Mouse (Mus musculus) left cerebral cortex, adult 11 months (tissue): ENCODE results near the gene Klrb1f.
"Not testable (repeated sequence)": the region's sequence is repeated elsewhere in the genome, so short reads cannot be mapped to it uniquely, and the experiment has no call there.

Experiments
- DNase-seq: peaks from one replicate; pipeline ENCODE4 v3.0.0; 2022; ENCODE audit warnings: low spot score

Gene Klrb1f

DNA sequence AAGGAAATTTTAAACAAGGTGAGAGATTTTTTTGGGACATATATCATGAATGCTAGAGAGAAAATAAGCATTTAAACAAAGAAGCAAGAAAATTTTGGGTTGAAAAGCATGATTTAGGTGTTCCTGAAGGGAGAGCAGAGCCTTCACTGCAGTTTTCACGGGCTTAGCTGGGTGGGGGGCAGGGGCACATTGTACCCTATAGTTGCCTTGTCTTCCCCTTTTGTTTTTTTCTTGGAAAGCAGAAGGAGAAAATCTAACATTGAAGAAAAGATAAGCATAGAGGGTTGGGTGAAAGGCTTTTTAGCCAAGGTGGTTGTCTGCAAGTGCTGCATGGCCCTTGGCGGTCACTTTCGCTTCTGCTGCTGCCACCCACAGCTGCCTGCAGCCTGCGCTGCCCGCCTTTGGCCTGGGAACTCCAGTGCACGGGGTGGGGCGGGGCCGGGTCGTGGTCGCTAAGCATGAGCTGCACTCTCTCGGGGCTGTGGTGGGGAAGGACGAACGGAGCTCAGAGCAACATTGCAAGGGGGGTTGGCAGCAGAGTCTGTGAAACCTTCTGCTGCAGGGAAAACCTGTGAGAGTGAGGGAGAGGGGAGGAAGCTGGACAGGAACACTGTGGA, 3.3 kb downstream of the Klrb1f start:
- no peak for DNase-seq

- DNase-seq, result no peak
These were observed 4.0 kb downstream of the Klrb1f start for GRCm38 (mm10) chr6:129049596-129050251.

GRCm38 (mm10) chr6:129051086-129051485, 5.4 kb downstream of the Klrb1f start:
- DNase-seq, result no peak

DNA sequence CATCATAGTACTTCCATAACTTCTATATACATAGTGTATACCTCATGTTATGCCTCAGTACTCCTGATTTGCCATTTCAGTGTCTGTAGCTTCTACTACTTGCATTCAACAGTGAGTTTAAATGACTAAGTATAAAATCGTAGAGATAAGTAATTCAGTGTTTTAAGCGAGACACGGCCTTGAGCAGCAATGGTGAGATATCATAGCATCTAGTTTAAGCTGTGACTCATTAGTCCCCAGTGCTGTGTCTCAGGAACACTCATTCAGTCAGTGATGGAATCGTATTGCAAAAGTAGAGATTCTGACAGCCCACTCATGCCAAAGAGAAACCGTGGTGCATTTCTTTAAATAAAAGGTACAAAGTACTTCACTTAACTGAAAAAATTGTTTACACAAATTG, 6.0 kb downstream of the Klrb1f start:
- no peak for DNase-seq

DNA sequence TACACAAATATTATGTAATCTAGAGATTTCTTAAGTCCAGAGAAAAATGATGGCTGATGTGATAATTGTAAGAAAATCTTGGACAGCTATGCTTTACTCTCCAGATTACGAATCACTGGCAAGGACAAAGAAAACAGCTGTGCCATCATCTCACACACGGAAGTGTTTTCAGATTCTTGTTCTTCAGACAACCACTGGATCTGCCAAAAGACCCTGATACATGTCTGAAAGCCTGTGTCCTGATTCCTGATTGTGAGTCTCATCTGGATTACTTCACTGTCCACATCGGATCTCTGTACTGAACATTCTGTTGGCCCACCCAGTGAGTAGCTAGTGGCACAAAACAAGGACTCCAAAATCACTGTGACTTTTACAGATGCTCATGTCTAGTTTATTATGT, 10.5 kb downstream of the Klrb1f start:
- no peak for DNase-seq

DNA sequence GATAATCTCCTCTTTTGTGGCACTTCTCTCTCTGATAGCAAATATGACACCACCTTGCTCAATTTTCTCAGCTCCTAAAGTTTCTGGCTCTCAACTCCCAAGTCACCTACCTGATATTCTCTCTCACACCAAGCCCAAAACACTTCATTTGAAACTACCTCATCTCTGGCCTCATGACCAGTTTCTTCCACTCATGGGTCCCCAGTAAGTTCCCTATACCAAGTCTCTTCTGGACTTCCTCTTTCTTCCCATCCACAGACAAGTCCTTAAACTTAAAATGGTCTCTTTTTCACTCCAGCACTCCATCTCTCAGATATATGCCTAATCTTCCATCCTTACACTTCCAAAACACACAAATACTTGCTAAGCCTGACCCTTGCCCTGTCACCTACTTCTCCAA, 12.3 kb downstream of the Klrb1f start:
- DNase-seq, result no peak

- DNase-seq, result no peak
These were observed 19.7 kb downstream of the Klrb1f start for GRCm38 (mm10) chr6:129065407-129065806.

GRCm38 (mm10) chr6:129065857-129066256, 20.2 kb downstream of the Klrb1f start:
- no peak for DNase-seq

DNA sequence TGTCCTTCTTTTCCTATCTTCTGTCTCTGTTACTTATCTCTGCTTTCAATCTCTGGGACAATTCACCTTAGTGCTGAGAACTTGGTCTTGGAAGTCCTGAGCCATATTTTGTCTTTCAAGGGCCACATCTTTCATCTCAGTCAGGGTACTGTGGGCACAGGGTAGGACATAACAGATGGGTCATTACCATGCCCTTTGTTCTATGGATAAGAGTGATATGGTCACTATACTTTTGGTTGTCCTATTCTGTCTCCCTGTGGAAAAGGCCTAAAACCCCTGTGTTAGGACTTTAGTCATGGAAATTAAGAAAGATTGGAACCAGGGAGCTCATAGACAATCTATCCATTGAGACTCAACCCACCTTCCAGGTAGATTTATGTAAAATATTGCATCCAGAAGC, 20.8 kb downstream of the Klrb1f start:
- DNase-seq, result no peak

GRCm38 (mm10) chr6:129066986-129067385, 21.3 kb downstream of the Klrb1f start:
- DNase-seq, result peak; percentile 33

- no peak for DNase-seq
These were observed 39.4 kb downstream of the Klrb1f start for GRCm38 (mm10) chr6:129085098-129085497.

- not testable (repeated sequence) for DNase-seq
These were observed 40.3 kb downstream of the Klrb1f start for GRCm38 (mm10) chr6:129086031-129086430.

DNA sequence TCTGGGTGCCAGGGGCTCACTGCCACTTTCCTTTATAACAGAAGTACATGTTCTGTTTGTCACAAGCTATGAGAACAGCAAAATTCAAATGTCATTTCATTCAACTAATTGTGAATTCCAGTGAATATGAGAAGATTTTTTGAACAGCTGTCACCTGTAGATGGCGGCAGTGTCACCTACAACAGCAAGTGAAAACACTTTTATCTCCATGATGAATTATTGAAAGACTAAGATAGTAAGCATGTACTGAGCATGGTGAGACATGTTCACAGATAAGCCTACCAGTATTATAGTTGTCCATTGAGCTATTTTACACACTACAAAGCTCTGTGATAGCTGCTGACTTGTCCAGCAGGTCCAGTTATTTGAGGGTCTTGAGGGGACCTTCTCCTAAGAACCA, 42.5 kb downstream of the Klrb1f start:
- DNase-seq, result no peak

DNA sequence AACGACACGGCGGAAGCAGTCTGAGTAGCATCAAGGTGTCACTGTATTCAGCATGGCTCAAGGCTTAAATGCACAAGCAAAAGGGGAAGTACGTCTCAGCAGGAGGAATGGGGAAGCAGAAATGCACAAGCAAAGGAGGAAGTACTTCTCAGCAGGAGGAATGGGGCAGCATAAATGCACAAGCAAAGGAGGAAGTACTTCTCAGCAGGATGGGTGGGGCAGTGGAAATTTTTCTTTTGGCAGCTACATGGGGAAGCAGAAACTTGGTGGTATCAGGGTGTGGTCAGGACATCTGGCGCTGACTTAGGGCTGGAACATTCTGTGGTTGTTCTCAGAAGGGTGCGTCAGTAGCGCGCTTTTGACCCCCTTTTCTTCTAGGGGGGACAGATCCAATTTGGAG, 42.9 kb downstream of the Klrb1f start:
- DNase-seq, result not testable (repeated sequence)

DNA sequence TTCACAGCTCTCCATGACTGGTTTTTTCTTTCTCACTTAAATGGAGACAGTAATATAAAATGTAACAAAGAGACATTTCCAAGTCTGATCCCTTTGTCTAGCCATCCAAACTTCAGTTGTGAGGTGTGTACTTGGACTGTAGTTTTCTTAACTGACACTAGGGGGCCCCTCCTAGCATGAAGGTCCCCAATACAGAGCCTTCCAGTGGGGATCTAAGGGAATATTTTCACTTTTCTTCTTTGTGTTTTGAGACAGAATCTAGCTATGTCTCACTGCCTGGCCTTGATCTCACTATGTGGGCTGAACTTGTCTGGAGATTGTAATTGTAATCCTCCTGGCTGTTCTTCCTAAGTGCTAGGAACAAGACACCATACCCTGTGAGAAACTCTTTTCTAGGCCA, 49.5 kb downstream of the Klrb1f start:
- DNase-seq, result peak; percentile 7

- DNase-seq, result no peak
These were observed 52.2 kb downstream of the Klrb1f start for GRCm38 (mm10) chr6:129097929-129098328.

- not testable (repeated sequence) for DNase-seq
These were observed 55.1 kb downstream of the Klrb1f start, which contains the start of gene Clec2e for GRCm38 (mm10) chr6:129100794-129101193. Clec2e (minus strand) TSS chr6:129100913.

DNA sequence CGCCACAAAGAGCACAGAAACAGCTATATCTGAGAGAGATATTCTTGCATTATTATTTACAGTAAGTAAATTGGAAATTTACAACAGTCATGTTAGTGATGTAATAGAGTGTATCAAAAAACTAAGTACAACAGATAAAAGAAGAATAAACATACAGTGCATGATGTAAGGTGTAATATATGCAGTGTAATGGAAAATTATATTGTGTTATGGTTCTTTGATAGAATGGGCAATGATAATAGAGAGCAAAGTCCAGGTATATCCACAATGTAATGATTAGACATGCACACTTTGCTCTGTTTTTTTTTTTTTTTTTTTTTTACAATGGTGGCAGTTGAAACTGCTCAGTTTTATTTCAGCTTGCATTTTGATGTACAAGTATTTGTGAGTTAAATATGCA, 55.9 kb downstream of the Klrb1f start:
- no peak for DNase-seq

- DNase-seq, result no peak
These were observed 57.3 kb downstream of the Klrb1f start for GRCm38 (mm10) chr6:129102858-129103555.
